Mouse (Mus musculus): ENCODE measurements around the gene Hoxb8. TPM values are rescaled to one million over a fixed set of nuclear protein-coding genes. Genes with fewer than 3 reads are reported as not detected.

Hoxb8 gene
- polyA plus RNA-seq, 1 experiment from 2014 or later, result not detected

GRCm38 (mm10) chr11:96334002-96334364 lies 52.3 kb downstream of the Hoxb8 start:
- Histone ChIP-seq H3K4me2 (replicated peaks) (no peak overlapping the region), H3K27ac (replicated peaks) (no peak overlapping the region), H3K27me3 (peaks cover 99% of the 10 kb centered on the region), H3K9ac (no peak overlapping the region), H3K9me3 (replicated peaks) (no peaks in the 10 kb centered on the region), H3K36me3 (no peaks in the 10 kb centered on the region), H3K4me1 (peaks cover 6% of the 10 kb centered on the region), H3K4me3 (replicated peaks) (no peak overlapping the region)
- ATAC-seq (ENCODE audit: insufficient number of reproducible peaks, low FRiP score, low TSS enrichment, low read depth), result no peak
- WGBS, result 8% methylated on average over 2 of the region's 2 CpGs

MicroRNAs encoded within 50 kb of the gene (microRNA counts, 519-probe panel; counts per million panel counts)
- microRNA mmu-miR-10a (2,146 counts per million, percentile 46 among the panel's probes with 10 or more counts), microRNA mmu-miR-196a (688 counts per million, percentile 2 among the panel's probes with 10 or more counts)

Small RNA genes within 50 kb of the gene (microRNA-seq; reads per million reads assigned to microRNA genes)
- gene Mir10a (ENCODE audit: borderline number of aligned reads) (599 reads per million, percentile 73 among the genes with 10 or more reads in this experiment), gene Mir196a-1 (ENCODE audit: borderline number of aligned reads) (not detected)

Other genes starting within 250 kb of the Hoxb8 start
- 100 and 103 TPM in 2 replicates for gene Snf8, start 247.0 kb upstream of the Hoxb8 start, polyA plus RNA-seq (2015; fragmentation: Nextera tagmentation; extraction: Ambion mirVana)
- gene Ube2z, start 216.5 kb upstream of the Hoxb8 start, polyA plus RNA-seq (2015; fragmentation: Nextera tagmentation; extraction: Ambion mirVana), result 46.3 and 47.1 TPM in 2 replicates
- gene Atp5g1, start 206.2 kb upstream of the Hoxb8 start, polyA plus RNA-seq (2015; fragmentation: Nextera tagmentation; extraction: Ambion mirVana), result 530 and 547 TPM in 2 replicates
- 1.1 and 1.6 TPM in 2 replicates for gene Calcoco2, start 169.9 kb upstream of the Hoxb8 start, polyA plus RNA-seq (2015; fragmentation: Nextera tagmentation; extraction: Ambion mirVana)
- 1.1 and 2.4 TPM in 2 replicates for gene Ttll6, start 148.1 kb upstream of the Hoxb8 start, polyA plus RNA-seq (2015; fragmentation: Nextera tagmentation; extraction: Ambion mirVana)
- gene Hoxb13, start 87.6 kb upstream of the Hoxb8 start, polyA plus RNA-seq (2015; fragmentation: Nextera tagmentation; extraction: Ambion mirVana), result not detected in 2 replicates
- 0.07 TPM in 1 of 2 replicates, not detected in the other for gene Hoxb9, start 10.4 kb upstream of the Hoxb8 start, polyA plus RNA-seq (2015; fragmentation: Nextera tagmentation; extraction: Ambion mirVana)
- gene Hoxb7, start 4.7 kb downstream of the Hoxb8 start, polyA plus RNA-seq (2015; fragmentation: Nextera tagmentation; extraction: Ambion mirVana), result not detected in 2 replicates
- not detected in 2 replicates for gene Hoxb6, start 10.6 kb downstream of the Hoxb8 start, polyA plus RNA-seq (2015; fragmentation: Nextera tagmentation; extraction: Ambion mirVana)
- not detected in 2 replicates for gene Hoxb5, start 21.4 kb downstream of the Hoxb8 start, polyA plus RNA-seq (2015; fragmentation: Nextera tagmentation; extraction: Ambion mirVana)
- 0.11 TPM in 1 of 2 replicates, not detected in the other for gene Hoxb4, start 36.4 kb downstream of the Hoxb8 start, polyA plus RNA-seq (2015; fragmentation: Nextera tagmentation; extraction: Ambion mirVana)
- 0.07 TPM in 1 of 2 replicates, not detected in the other for gene Hoxb3, start 41.4 kb downstream of the Hoxb8 start, polyA plus RNA-seq (2015; fragmentation: Nextera tagmentation; extraction: Ambion mirVana)
- gene Hoxb2, start 68.6 kb downstream of the Hoxb8 start, polyA plus RNA-seq (2015; fragmentation: Nextera tagmentation; extraction: Ambion mirVana), result 1.1 and 1.4 TPM in 2 replicates
- not detected in 2 replicates for gene Hoxb1, start 83.8 kb downstream of the Hoxb8 start, polyA plus RNA-seq (2015; fragmentation: Nextera tagmentation; extraction: Ambion mirVana)
- 2.0 and 2.3 TPM in 2 replicates for gene Skap1, start 182.7 kb downstream of the Hoxb8 start, polyA plus RNA-seq (2015; fragmentation: Nextera tagmentation; extraction: Ambion mirVana)